Mouse (Mus musculus): ENCODE results near the gene Sypl2.

Gene Sypl2

DNA sequence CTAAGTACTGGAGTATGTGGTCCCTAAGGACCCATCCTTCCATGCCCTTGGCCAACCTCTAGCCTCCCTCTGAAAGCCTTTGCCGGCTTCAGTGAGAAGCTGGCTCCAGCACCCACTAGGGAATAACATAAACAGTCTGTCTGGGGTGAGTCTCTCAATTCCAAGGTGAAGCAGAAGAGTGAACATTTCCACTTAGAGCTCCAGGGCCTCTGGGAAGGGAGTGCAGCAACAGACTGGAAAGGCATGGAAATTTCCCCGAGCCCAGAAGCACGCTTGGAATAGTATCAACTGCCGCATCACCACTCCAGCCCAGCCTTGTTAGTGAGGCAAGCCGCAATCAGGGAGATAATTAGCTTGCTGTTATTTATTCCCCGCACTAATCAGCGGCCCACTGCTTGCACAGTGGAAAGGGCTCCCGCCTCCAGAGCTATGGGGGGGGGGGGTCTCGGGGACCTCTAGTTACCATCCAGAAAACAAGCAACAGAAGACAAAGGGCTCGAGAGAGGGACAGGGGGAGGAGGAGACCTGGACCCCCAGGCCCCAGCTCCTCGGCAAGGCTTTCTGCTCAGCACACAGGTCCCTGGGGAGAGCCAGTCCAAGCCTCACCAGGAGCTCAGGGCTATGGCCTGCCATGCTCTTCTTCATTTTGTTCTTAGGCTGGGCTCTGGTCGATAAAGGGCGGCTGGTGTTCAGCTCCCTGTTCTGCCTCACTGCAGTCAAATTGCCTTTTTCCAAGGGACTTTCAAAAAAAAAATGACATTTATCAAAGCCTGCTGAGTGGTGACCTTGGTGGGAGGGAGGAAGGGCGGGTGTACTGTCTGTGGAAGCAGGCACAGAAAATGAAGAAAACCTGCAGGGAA is 51.5 kb downstream of the Sypl2 start:
- DNase-seq = no peak

GRCm38 (mm10) chr3:108169199-108169598 is 57.2 kb downstream of the Sypl2 start:
- no peak for DNase-seq

- DNase-seq = no peak
Measured at GRCm38 (mm10) chr3:108167499-108167898, 58.9 kb downstream of the Sypl2 start.

- no peak for DNase-seq
Measured at GRCm38 (mm10) chr3:108166486-108167211, 59.8 kb downstream of the Sypl2 start.

DNA sequence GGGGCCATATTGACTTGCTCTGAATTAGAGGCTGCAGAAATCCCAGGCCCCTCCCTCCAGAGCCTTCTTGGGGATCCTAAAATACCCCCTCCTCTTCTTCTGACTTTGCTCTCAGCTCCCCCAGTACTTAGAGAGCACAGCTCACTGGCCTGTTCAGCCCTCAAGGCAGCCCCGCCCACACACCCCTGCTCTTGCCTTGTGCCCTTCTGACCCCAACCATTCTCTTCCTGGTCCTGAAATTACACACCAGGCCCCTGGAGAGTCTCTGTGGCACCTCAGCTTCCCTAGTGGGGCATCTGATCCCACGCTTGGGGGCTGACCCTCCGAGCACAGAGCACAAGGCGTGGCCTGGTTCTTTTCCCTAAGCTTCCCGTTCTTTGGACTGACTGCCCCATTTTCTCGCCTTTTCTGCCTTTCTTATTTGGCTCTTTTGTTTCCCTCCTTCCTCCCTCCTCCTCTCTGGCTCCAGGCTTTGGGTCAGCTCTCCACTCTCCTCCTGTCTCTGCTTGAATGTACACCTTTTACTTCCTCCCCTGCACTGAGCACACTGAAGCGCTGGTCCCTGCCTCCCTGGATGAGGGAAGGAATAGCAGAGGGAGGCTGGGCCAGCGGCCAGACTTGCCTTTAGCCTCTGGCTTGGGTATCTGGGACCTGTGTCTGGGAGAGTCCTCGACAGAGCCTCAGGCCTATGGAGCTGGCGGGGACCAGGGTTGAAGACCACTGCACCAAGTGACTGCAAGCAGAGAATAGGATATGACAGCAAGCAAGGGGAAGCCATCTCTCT is 60.7 kb downstream of the Sypl2 start:
- no peak for DNase-seq

- peak; percentile 81 for DNase-seq
Measured at GRCm38 (mm10) chr3:108164807-108165206, 61.6 kb downstream of the Sypl2 start.

- no peak for DNase-seq
Measured at GRCm38 (mm10) chr3:108164091-108164490, 62.4 kb downstream of the Sypl2 start.
